Mouse (Mus musculus): Measurements from ENCODE around the gene Nup133. TPM values are rescaled to one million over a fixed set of nuclear protein-coding genes. Genes with fewer than 3 reads are reported as not detected.

Nup133 gene
- polyA plus RNA-seq, 1 experiment = 13.5 TPM

GRCm38 (mm10) chr8:123859648-123860259, 89.3 kb downstream of the Nup133 start, which contains the start of gene Ccsap:
Gene Ccsap (minus strand): TSS chr8:123860209.
- 1% methylated on average over 48 of the region's 48 CpGs for WGBS
- Histone ChIP-seq H3K27ac (ENCODE audit: control insufficient read depth, insufficient read depth, low read depth, low read length, poor library complexity) (peak within 1 kb of the TSS; percentile 88), H3K4me3 (replicated peaks; ENCODE audit: control insufficient read depth, low read depth, low read length) (peak within 1 kb of the TSS; percentile 83), H3K4me1 (ENCODE audit: control insufficient read depth, insufficient read depth, low read length) (no peaks in the 10 kb centered on the region; the same call in 1 of the 2 replicates)
- TF ChIP-seq POLR2A (IDR thresholded peaks at IDR 0.05; ENCODE audit: borderline replicate concordance, control insufficient read depth, low read depth, low read length) = peak; percentile 40; the same call in 1 of the 2 replicates
- no peak for TF ChIP-seq CTCF (IDR thresholded peaks at IDR 0.05; ENCODE audit: control insufficient read depth, insufficient read depth, low read length)

GRCm38 (mm10) chr8:123858941-123859647, 90.0 kb downstream of the Nup133 start:
- peak; percentile 66; the same call in 1 of the 2 replicates for TF ChIP-seq POLR2A (IDR thresholded peaks at IDR 0.05; ENCODE audit: borderline replicate concordance, control insufficient read depth, low read depth, low read length)
- TF ChIP-seq CTCF (IDR thresholded peaks at IDR 0.05; ENCODE audit: control insufficient read depth, insufficient read depth, low read length) = no peak
- Histone ChIP-seq H3K4me3 (replicated peaks; ENCODE audit: control insufficient read depth, low read depth, low read length) (peak overlapping the region; percentile 83), H3K4me1 (ENCODE audit: control insufficient read depth, insufficient read depth, low read length) (no peaks in the 10 kb centered on the region; the same call in 1 of the 2 replicates), H3K27ac (ENCODE audit: control insufficient read depth, insufficient read depth, low read depth, low read length, poor library complexity) (peak overlapping the region; percentile 88)
- 1% methylated on average over 79 of the region's 79 CpGs for WGBS

GRCm38 (mm10) chr8:123858574-123858940, 90.5 kb downstream of the Nup133 start:
- Histone ChIP-seq H3K4me3 (replicated peaks; ENCODE audit: control insufficient read depth, low read depth, low read length) (peak overlapping the region; percentile 76), H3K27ac (ENCODE audit: control insufficient read depth, insufficient read depth, low read depth, low read length, poor library complexity) (peak overlapping the region; percentile 88), H3K4me1 (ENCODE audit: control insufficient read depth, insufficient read depth, low read length) (no peaks in the 10 kb centered on the region; the same call in 1 of the 2 replicates)
- 2% methylated on average over 17 of the region's 17 CpGs for WGBS
- TF ChIP-seq CTCF (IDR thresholded peaks at IDR 0.05; ENCODE audit: control insufficient read depth, insufficient read depth, low read length) = no peak
- no peak for TF ChIP-seq POLR2A (IDR thresholded peaks at IDR 0.05; ENCODE audit: borderline replicate concordance, control insufficient read depth, low read depth, low read length)

- Histone ChIP-seq H3K27ac (ENCODE audit: control insufficient read depth, insufficient read depth, low read depth, low read length, poor library complexity) (no peak overlapping the region), H3K4me1 (ENCODE audit: control insufficient read depth, insufficient read depth, low read length) (no peaks in the 10 kb centered on the region; the same call in 1 of the 2 replicates), H3K4me3 (replicated peaks; ENCODE audit: control insufficient read depth, low read depth, low read length) (no peak overlapping the region)
- WGBS = 87% methylated on average over 3 of the region's 3 CpGs
- no peak for TF ChIP-seq CTCF (IDR thresholded peaks at IDR 0.05; ENCODE audit: control insufficient read depth, insufficient read depth, low read length)
- TF ChIP-seq POLR2A (IDR thresholded peaks at IDR 0.05; ENCODE audit: borderline replicate concordance, control insufficient read depth, low read depth, low read length) = no peak
Measured at GRCm38 (mm10) chr8:123857361-123857760, 91.7 kb downstream of the Nup133 start.

GRCm38 (mm10) chr8:123854733-123855475, 94.2 kb downstream of the Nup133 start:
- 84% methylated on average over 9 of the region's 9 CpGs for WGBS
- Histone ChIP-seq H3K4me3 (replicated peaks; ENCODE audit: control insufficient read depth, low read depth, low read length) (no peak overlapping the region), H3K4me1 (ENCODE audit: control insufficient read depth, insufficient read depth, low read length) (no peaks in the 10 kb centered on the region; the same call in 1 of the 2 replicates), H3K27ac (ENCODE audit: control insufficient read depth, insufficient read depth, low read depth, low read length, poor library complexity) (no peak overlapping the region)
- TF ChIP-seq CTCF (IDR thresholded peaks at IDR 0.05; ENCODE audit: control insufficient read depth, insufficient read depth, low read length) = no peak
- TF ChIP-seq POLR2A (IDR thresholded peaks at IDR 0.05; ENCODE audit: borderline replicate concordance, control insufficient read depth, low read depth, low read length) = no peak

GRCm38 (mm10) chr8:123854252-123854651, 94.8 kb downstream of the Nup133 start:
- no peak for TF ChIP-seq POLR2A (IDR thresholded peaks at IDR 0.05; ENCODE audit: borderline replicate concordance, control insufficient read depth, low read depth, low read length)
- TF ChIP-seq CTCF (IDR thresholded peaks at IDR 0.05; ENCODE audit: control insufficient read depth, insufficient read depth, low read length) = no peak
- 55% methylated on average over 1 of the region's 1 CpGs for WGBS
- Histone ChIP-seq H3K27ac (ENCODE audit: control insufficient read depth, insufficient read depth, low read depth, low read length, poor library complexity) (no peak overlapping the region), H3K4me1 (ENCODE audit: control insufficient read depth, insufficient read depth, low read length) (no peaks in the 10 kb centered on the region; the same call in 1 of the 2 replicates), H3K4me3 (replicated peaks; ENCODE audit: control insufficient read depth, low read depth, low read length) (no peak overlapping the region)

- no peak overlapping the region for H3K27ac ChIP-seq (ENCODE audit: control insufficient read depth, insufficient read depth, low read depth, low read length, poor library complexity)
- H3K4me3 ChIP-seq (replicated peaks; ENCODE audit: control insufficient read depth, low read depth, low read length) = no peak overlapping the region
- TF ChIP-seq CTCF (IDR thresholded peaks at IDR 0.05; ENCODE audit: control insufficient read depth, insufficient read depth, low read length) (no peak), POLR2A (IDR thresholded peaks at IDR 0.05; ENCODE audit: borderline replicate concordance, control insufficient read depth, low read depth, low read length) (no peak)
- 72% methylated on average over 5 of the region's 5 CpGs for WGBS
- H3K4me1 ChIP-seq (ENCODE audit: control insufficient read depth, insufficient read depth, low read length) = no peaks in the 10 kb centered on the region; the same call in 1 of the 2 replicates
Measured at GRCm38 (mm10) chr8:123851590-123851989, 97.5 kb downstream of the Nup133 start.

- Histone ChIP-seq H3K27ac (ENCODE audit: control insufficient read depth, insufficient read depth, low read depth, low read length, poor library complexity) (no peak overlapping the region), H3K4me1 (ENCODE audit: control insufficient read depth, insufficient read depth, low read length) (no peaks in the 10 kb centered on the region), H3K4me3 (replicated peaks; ENCODE audit: control insufficient read depth, low read depth, low read length) (no peak overlapping the region)
- no peak for TF ChIP-seq POLR2A (IDR thresholded peaks at IDR 0.05; ENCODE audit: borderline replicate concordance, control insufficient read depth, low read depth, low read length)
- no peak for TF ChIP-seq CTCF (IDR thresholded peaks at IDR 0.05; ENCODE audit: control insufficient read depth, insufficient read depth, low read length)
- 91% methylated on average over 4 of the region's 4 CpGs for WGBS
Measured at GRCm38 (mm10) chr8:123849352-123849751, 99.7 kb downstream of the Nup133 start.

All from bone marrow, adult 2 months (tissue).